Mouse (Mus musculus): Measurements from ENCODE around the gene Igdcc3.

Igdcc3 gene

GRCm38 (mm10) chr9:65140936-65141305 lies at the start of gene Igdcc3:
Gene Igdcc3 (plus strand): TSS chr9:65141189.
- no peak for DNase-seq (ENCODE audit: low spot score)

- no peak for DNase-seq (ENCODE audit: low spot score)
These were observed 46.8 kb upstream of the Igdcc3 start for GRCm38 (mm10) chr9:65094237-65094636.

- no peak for DNase-seq (ENCODE audit: low spot score)
These were observed 39.9 kb upstream of the Igdcc3 start, which contains the start of gene Igdcc4 for GRCm38 (mm10) chr9:65100991-65101685. Gene Igdcc4 (plus strand): TSS chr9:65101486.

GRCm38 (mm10) chr9:65101686-65102376 lies 39.2 kb upstream of the Igdcc3 start:
- DNase-seq (ENCODE audit: low spot score): no peak

GRCm38 (mm10) chr9:65102377-65103172 lies 38.4 kb upstream of the Igdcc3 start:
- DNase-seq (ENCODE audit: low spot score): no peak

- DNase-seq (ENCODE audit: low spot score): no peak
These were observed 37.7 kb upstream of the Igdcc3 start for GRCm38 (mm10) chr9:65103173-65103752.

- DNase-seq (ENCODE audit: low spot score): no peak
These were observed 34.2 kb upstream of the Igdcc3 start for GRCm38 (mm10) chr9:65106821-65107220.

GRCm38 (mm10) chr9:65107893-65108292 lies 33.1 kb upstream of the Igdcc3 start:
- no peak for DNase-seq (ENCODE audit: low spot score)

GRCm38 (mm10) chr9:65109132-65110072 lies 31.6 kb upstream of the Igdcc3 start:
- peak; percentile 27 for DNase-seq (ENCODE audit: low spot score)

- no peak for DNase-seq (ENCODE audit: low spot score)
These were observed 29.3 kb upstream of the Igdcc3 start for GRCm38 (mm10) chr9:65111698-65112097.

- DNase-seq (ENCODE audit: low spot score): no peak
These were observed 27.3 kb upstream of the Igdcc3 start for GRCm38 (mm10) chr9:65113694-65114093.

GRCm38 (mm10) chr9:65115891-65116290 lies 25.1 kb upstream of the Igdcc3 start:
- no peak for DNase-seq (ENCODE audit: low spot score)

GRCm38 (mm10) chr9:65117516-65117915 lies 23.5 kb upstream of the Igdcc3 start:
- no peak for DNase-seq (ENCODE audit: low spot score)

- peak; percentile 71 for DNase-seq (ENCODE audit: low spot score)
These were observed 20.1 kb upstream of the Igdcc3 start for GRCm38 (mm10) chr9:65120935-65121334.

- DNase-seq (ENCODE audit: low spot score): peak; percentile 51
These were observed 18.4 kb upstream of the Igdcc3 start for GRCm38 (mm10) chr9:65122545-65122944.

- DNase-seq (ENCODE audit: low spot score): no peak
These were observed 17.3 kb upstream of the Igdcc3 start for GRCm38 (mm10) chr9:65123552-65124168.

- no peak for DNase-seq (ENCODE audit: low spot score)
These were observed 12.7 kb upstream of the Igdcc3 start for GRCm38 (mm10) chr9:65128123-65128815.

- DNase-seq (ENCODE audit: low spot score): no peak
These were observed 9.3 kb upstream of the Igdcc3 start for GRCm38 (mm10) chr9:65131717-65132116.

GRCm38 (mm10) chr9:65133739-65134138 lies 7.2 kb upstream of the Igdcc3 start:
- DNase-seq (ENCODE audit: low spot score): peak; percentile 32

- DNase-seq (ENCODE audit: low spot score): no peak
These were observed 5.9 kb upstream of the Igdcc3 start for GRCm38 (mm10) chr9:65135126-65135525.
